Mouse (Mus musculus) kidney, adult 2 months (tissue): ENCODE data around the gene Atxn7l3b.

Experiments
- CTCF ChIP-seq: fragments of 200-500 bp; conservative IDR thresholded peaks from 2 replicates; pipeline ENCODE4 v1.5.1; 2011; ENCODE audit warnings: low read depth, mild to moderate bottlenecking, control low read depth, low read length, moderate library complexity, mixed read lengths; ENCODE audit not compliant: insufficient read depth, insufficient read length
- POLR2A ChIP-seq: fragments of 200-500 bp; IDR thresholded peaks from one replicate; pipeline ENCODE4 v1.6.1; 2011; ENCODE audit warnings: low read depth, low read length, control low read depth

DNA sequence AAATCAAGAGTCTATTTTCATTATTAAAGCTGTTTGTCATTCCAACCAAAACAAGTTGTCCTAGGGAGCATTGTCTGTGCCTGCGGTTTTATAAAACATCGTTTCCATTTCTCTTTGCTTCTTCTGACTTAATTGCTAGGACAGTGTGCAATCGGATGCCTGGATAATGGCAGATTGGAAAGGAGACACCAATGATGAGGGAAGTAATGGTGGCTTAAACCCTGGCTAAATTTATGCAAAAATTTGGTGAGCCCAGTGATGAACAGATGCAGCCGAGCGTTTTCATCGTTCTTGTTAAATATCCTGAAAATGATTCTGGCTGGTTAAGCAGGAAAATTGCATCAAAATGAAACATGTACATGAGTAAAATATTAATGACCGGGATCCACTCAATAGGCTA lies 28.6 kb downstream of the Atxn7l3b start:
- no peak for TF ChIP-seq CTCF
- no peak for TF ChIP-seq POLR2A
